Mouse (Mus musculus): ENCODE measurements at regions not wholly inside any gene's neighbourhood (a gene's known extent, or its start where the extent isn't known, plus 50 kb on each side); places are given as distances from the start of the nearest gene placed in this dataset.

- Histone ChIP-seq H3K4me3 (ENCODE audit: low read depth, low read length) (no peak overlapping the region), H3K27me3 (ENCODE audit: control insufficient read depth, insufficient read depth, low read length) (no peaks in the 10 kb centered on the region), H3K9me3 (replicated peaks; ENCODE audit: control insufficient read depth, low read length) (no peaks in the 10 kb centered on the region), H3K4me1 (ENCODE audit: control insufficient read depth, insufficient read depth) (no peaks in the 10 kb centered on the region), H3K9ac (replicated peaks; ENCODE audit: low read depth, low read length) (no peak overlapping the region), H3K36me3 (replicated peaks; ENCODE audit: control insufficient read depth, insufficient read depth, low read length) (no peaks in the 10 kb centered on the region), H3K27ac (ENCODE audit: low read depth) (no peak overlapping the region), H3K4me2 (ENCODE audit: low read depth, low read length) (no peak overlapping the region)
- TF ChIP-seq CTCF (IDR thresholded peaks at IDR 0.05; ENCODE audit: low read depth): no peak
- no peak for TF ChIP-seq EP300 (IDR thresholded peaks at IDR 0.05; ENCODE audit: low read depth)
- ATAC-seq (ENCODE audit: insufficient read depth, low read depth) (no peak), DNase-seq (ENCODE audit: low spot score) (no peak)
- WGBS: 52% methylated on average over 3 of the region's 3 CpGs
Measured at GRCm38 (mm10) chr11:22644010-22644625, 132.2 kb downstream of the Tmem17 start.

GRCm38 (mm10) chr11:22644877-22645276 lies 133.0 kb downstream of the Tmem17 start:
- no peaks in the 10 kb centered on the region for H3K27me3 ChIP-seq (ENCODE audit: control insufficient read depth, insufficient read depth, low read length)
- TF ChIP-seq CTCF (IDR thresholded peaks at IDR 0.05; ENCODE audit: low read depth): no peak
- TF ChIP-seq EP300 (IDR thresholded peaks at IDR 0.05; ENCODE audit: low read depth): no peak
- DNase-seq (ENCODE audit: low spot score) (no peak), ATAC-seq (ENCODE audit: insufficient read depth, low read depth) (no peak)
- H3K4me3 ChIP-seq (ENCODE audit: low read depth, low read length): no peak overlapping the region
- no peak overlapping the region for H3K27ac ChIP-seq (ENCODE audit: low read depth)
- H3K9me3 ChIP-seq (replicated peaks; ENCODE audit: control insufficient read depth, low read length): no peaks in the 10 kb centered on the region
- no peaks in the 10 kb centered on the region for H3K36me3 ChIP-seq (replicated peaks; ENCODE audit: control insufficient read depth, insufficient read depth, low read length)
- 46% methylated on average over 1 of the region's 1 CpGs for WGBS
- no peaks in the 10 kb centered on the region for H3K4me1 ChIP-seq (ENCODE audit: control insufficient read depth, insufficient read depth)
- H3K9ac ChIP-seq (replicated peaks; ENCODE audit: low read depth, low read length): no peak overlapping the region
- no peak overlapping the region for H3K4me2 ChIP-seq (ENCODE audit: low read depth, low read length)

GRCm38 (mm10) chr11:22646192-22646936 lies 134.5 kb downstream of the Tmem17 start:
- ATAC-seq (ENCODE audit: insufficient read depth, low read depth): no peak
- WGBS: 73% methylated on average over 6 of the region's 6 CpGs

GRCm38 (mm10) chr11:22648275-22648674 lies 136.4 kb downstream of the Tmem17 start:
- no peak for ATAC-seq (ENCODE audit: insufficient read depth, low read depth)
- 84% methylated on average over 5 of the region's 5 CpGs for WGBS
- no peaks in the 10 kb centered on the region for H3K36me3 ChIP-seq (replicated peaks; ENCODE audit: control insufficient read depth, insufficient read depth, low read length)

More at GRCm38 (mm10) chr11:22646192-22646936, 134.5 kb downstream of the Tmem17 start:
- Histone ChIP-seq H3K4me3 (ENCODE audit: low read depth, low read length) (no peak overlapping the region), H3K27me3 (ENCODE audit: control insufficient read depth, insufficient read depth, low read length) (no peaks in the 10 kb centered on the region), H3K4me1 (ENCODE audit: control insufficient read depth, insufficient read depth) (no peaks in the 10 kb centered on the region), H3K4me2 (ENCODE audit: low read depth, low read length) (no peak overlapping the region), H3K9me3 (replicated peaks; ENCODE audit: control insufficient read depth, low read length) (no peaks in the 10 kb centered on the region), H3K9ac (replicated peaks; ENCODE audit: low read depth, low read length) (no peak overlapping the region), H3K36me3 (replicated peaks; ENCODE audit: control insufficient read depth, insufficient read depth, low read length) (no peaks in the 10 kb centered on the region), H3K27ac (ENCODE audit: low read depth) (no peak overlapping the region)
- TF ChIP-seq EP300 (IDR thresholded peaks at IDR 0.05; ENCODE audit: low read depth) (no peak), CTCF (IDR thresholded peaks at IDR 0.05; ENCODE audit: low read depth) (no peak)
- no peak for DNase-seq (ENCODE audit: low spot score)

GRCm38 (mm10) chr11:22650771-22651170 lies 138.9 kb downstream of the Tmem17 start:
- Histone ChIP-seq H3K36me3 (replicated peaks; ENCODE audit: control insufficient read depth, insufficient read depth, low read length) (no peaks in the 10 kb centered on the region), H3K9me3 (replicated peaks; ENCODE audit: control insufficient read depth, low read length) (no peaks in the 10 kb centered on the region), H3K4me1 (ENCODE audit: control insufficient read depth, insufficient read depth) (peaks cover 8% of the 10 kb centered on the region; the same call in 1 of the 2 replicates), H3K27me3 (ENCODE audit: control insufficient read depth, insufficient read depth, low read length) (no peaks in the 10 kb centered on the region), H3K9ac (replicated peaks; ENCODE audit: low read depth, low read length) (no peak overlapping the region), H3K27ac (ENCODE audit: low read depth) (no peak overlapping the region), H3K4me2 (ENCODE audit: low read depth, low read length) (no peak overlapping the region), H3K4me3 (ENCODE audit: low read depth, low read length) (no peak overlapping the region)
- DNase-seq (ENCODE audit: low spot score) (no peak), ATAC-seq (ENCODE audit: insufficient read depth, low read depth) (no peak)
- no peak for TF ChIP-seq CTCF (IDR thresholded peaks at IDR 0.05; ENCODE audit: low read depth)
- no peak for TF ChIP-seq EP300 (IDR thresholded peaks at IDR 0.05; ENCODE audit: low read depth)
- WGBS: 85% methylated on average over 10 of the region's 10 CpGs

More at GRCm38 (mm10) chr11:22648275-22648674, 136.4 kb downstream of the Tmem17 start:
- no peak overlapping the region for H3K4me3 ChIP-seq (ENCODE audit: low read depth, low read length)
- H3K4me2 ChIP-seq (ENCODE audit: low read depth, low read length): no peak overlapping the region
- no peak for DNase-seq (ENCODE audit: low spot score)
- H3K27me3 ChIP-seq (ENCODE audit: control insufficient read depth, insufficient read depth, low read length): no peaks in the 10 kb centered on the region
- no peaks in the 10 kb centered on the region for H3K9me3 ChIP-seq (replicated peaks; ENCODE audit: control insufficient read depth, low read length)
- no peak for TF ChIP-seq CTCF (IDR thresholded peaks at IDR 0.05; ENCODE audit: low read depth)
- no peak for TF ChIP-seq EP300 (IDR thresholded peaks at IDR 0.05; ENCODE audit: low read depth)
- no peak overlapping the region for H3K9ac ChIP-seq (replicated peaks; ENCODE audit: low read depth, low read length)
- H3K4me1 ChIP-seq (ENCODE audit: control insufficient read depth, insufficient read depth): peaks cover 5% of the 10 kb centered on the region; the same call in 1 of the 2 replicates
- no peak overlapping the region for H3K27ac ChIP-seq (ENCODE audit: low read depth)

Data from heart, postnatal 0 days (tissue).